Mouse (Mus musculus) urinary bladder, postnatal 4 days (tissue): ENCODE measurements around the gene Rtbdn.

ENCODE experiments used
- DNase-seq, 2 experiments: peaks; one replicate each; pipeline ENCODE4 v3.0.0; 2021 to 2022; ENCODE audit warnings: low spot score in 2 of 2

Rtbdn gene

DNA sequence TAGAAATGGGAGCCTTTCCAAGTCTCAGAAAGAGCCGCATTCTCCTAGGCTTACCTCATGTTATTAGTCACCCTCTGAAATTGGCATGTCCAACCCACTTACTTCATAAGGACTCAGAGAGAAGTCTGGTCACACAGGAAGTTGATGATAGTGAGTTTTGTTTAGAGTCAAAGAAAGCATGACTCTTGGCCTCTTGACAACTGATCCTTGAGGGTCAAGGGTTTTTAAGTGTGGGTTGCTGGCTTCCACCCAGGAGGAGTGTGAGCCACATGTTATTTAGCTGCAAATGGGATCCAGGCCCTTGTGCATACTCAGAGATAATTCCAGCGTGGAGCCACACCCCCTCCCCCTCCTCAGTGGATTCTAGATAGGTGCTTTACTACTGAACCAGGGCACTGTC is 25.2 kb upstream of the Rtbdn start:
- no peak for DNase-seq

DNA sequence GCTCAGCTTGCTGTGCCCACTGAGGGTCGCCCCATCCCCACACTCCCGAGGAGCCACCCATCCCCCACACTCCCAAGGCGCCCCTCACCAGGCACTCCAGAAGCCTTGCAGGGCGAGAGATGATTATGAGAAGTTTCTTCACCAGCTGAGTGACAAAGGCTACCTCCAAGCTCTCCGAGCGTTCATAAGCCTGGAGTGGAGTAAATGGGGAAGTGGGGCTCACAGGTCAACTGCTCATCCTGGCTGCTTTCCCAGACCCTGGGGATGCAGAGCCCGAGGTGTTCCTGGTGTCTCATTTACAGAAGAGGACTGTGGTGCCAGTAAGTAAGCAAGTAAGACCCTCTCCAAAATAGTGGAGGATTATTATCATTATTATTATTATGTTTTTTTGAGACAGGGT is 21.2 kb upstream of the Rtbdn start:
- DNase-seq, result no peak

GRCm38 (mm10) chr8:84927513-84927912 is 19.3 kb upstream of the Rtbdn start:
- no peak for DNase-seq

- no peak for DNase-seq
These were observed 18.1 kb upstream of the Rtbdn start for GRCm38 (mm10) chr8:84928456-84929306.

- DNase-seq, result no peak
These were observed 16.2 kb upstream of the Rtbdn start for GRCm38 (mm10) chr8:84930582-84930981.

- DNase-seq, result no peak
These were observed 12.8 kb upstream of the Rtbdn start for GRCm38 (mm10) chr8:84933767-84934559.

DNA sequence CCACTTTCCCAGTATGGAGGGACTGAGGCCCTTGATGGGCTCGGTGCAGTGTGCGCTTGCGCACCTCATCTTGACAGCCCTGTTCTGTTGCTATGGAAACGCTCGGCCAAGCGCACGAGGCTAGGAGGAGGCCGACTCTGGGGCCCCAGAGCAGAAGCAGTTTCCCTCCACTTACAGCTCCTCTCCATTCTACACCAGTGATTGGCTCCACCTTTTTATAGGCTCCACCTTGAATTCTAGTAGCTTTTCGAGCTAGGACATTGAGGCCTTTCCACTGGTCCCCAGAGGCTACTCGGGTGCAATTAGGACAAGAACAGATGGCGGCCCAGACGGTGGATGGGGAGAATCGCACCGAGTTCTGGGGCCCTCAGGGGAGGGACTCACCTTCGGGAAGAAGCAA is 11.9 kb upstream of the Rtbdn start:
- DNase-seq, result no peak

- no peak for DNase-seq
These were observed 11.3 kb upstream of the Rtbdn start for GRCm38 (mm10) chr8:84935489-84935888.

DNA sequence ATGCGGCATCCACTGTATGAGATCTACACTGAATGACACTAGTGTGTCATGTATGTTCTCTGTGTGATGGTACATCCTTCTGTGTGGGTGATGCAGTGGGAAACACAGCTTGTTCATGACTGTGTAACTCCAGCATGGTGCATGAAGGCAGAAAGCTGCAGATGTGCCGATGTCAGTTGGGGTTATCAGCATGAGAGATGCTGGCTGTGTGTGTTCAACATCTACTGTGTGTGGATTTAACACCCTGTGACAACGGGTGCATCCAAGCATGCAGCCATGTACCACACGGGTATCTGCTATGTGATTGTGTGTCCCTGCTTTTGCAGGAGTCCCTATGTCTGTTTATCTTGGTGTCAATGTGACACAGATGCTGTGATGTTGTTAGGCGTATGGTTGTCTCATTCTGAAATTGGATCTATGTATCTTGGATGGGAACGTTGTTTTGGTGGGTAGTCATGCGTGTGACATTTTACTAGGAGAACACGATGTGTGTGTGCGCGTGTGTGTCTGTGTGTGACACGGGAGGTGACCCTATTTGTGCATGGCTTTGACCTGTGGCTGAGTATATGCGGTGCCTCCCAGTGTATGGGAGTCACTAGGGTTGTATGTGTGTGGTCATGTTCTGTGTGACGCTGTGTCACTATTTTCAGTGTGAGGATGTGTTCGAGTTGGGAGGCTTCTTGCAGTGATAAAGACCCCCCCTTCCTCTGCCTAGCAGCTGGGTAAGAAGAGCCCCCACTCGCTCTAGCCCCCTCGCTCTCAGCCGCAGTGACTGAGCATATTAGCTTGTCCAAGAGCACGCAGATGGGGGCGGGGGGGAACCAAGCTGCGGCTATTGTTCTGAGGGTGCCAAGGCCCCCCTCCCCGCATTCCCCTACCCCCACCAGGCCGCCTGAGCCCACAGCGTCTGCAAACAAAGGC is 10.5 kb upstream of the Rtbdn start:
- no peak for DNase-seq

DNA sequence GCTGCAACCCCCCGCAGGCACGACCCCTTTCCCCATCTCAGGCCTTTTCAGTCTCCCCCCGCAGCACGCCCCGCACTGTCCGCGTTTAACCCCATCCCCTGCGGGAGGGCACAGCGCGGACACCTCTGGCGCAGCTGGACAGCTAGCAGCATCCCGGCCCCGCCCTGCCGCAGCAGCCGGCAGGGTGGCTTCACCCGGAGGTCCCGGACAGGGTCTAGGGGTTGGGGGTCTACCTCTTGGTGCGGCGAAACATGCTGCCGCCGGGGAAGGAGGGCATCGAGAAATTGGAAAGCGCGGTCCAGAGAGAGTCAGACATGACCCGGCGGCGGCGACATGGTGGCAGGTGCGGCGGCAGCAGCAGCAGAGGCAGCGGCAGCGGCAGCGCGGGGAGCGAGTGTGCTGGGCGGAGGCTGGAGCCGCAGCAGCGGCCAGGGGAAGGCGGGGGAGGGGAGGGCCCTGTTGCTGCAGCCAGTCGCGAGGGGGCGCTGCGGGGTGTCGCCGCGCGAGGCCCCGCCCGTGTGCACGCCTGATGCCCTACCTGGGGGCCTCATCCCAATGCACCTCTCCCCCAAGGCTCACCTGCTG is 9.7 kb upstream of the Rtbdn start, which contains the start of gene Mast1:
TSS of gene Mast1 (minus strand) at position 398 of the 585 bp plus-strand sequence.
- no peak for DNase-seq

DNA sequence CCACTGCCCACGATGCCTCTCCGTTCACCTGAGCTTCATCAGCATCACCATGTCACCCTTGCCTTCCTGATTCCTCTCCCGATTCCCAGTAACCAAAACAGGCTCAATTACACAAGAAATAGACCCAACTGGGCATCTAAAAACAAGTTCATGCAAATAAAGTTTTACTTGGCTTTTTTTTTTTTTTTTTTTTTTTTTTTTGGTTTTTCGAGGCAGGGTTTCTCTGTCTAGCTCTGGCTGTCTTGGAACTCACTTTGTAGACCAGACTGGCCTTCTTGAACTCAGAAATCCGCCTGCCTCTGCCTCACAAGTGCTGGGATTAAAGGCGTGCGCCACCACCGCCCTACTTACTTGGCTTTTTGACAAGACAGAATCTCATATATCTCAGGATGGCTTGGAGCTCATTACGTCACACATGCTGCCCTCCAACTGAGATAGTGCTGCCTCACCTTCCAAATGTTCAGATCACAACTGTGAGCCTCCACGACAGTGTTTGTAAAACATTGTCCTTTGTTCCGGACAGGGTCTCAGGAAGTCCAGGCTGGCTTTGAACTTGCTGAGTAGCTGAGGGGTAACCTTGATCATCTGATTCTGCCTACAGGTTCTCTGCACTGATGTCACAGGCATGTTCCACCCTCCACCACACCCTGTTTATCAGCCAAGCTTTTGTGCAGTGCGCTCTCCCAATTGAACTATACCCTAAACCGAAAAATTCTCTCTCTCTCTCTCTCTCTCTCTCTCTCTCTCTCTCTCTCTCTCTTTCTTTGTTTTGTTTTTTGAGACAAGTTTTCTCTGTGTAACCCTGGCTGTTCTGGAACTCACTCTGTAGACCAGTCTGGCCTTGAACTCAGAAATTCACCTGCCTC is 8.9 kb upstream of the Rtbdn start:
- no peak for DNase-seq

DNA sequence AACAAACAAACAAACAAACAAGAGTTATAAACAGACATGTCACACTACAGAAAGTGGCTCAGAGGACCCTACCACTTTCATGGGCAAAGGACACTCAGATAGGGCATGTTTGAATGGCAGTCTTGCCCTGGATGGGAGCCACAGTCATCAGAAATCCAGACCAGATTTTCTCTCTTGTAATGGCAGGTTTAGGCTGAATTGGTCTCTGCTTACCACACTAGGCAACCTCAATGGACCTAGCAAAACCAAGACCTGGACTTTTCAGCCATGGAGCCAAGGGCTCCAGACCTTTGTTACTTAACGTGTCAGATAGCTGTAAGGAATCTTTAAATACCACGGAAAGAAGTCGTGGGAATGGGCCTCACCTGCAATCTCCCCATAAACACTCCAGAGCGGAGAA is 3.1 kb upstream of the Rtbdn start:
- DNase-seq, result no peak

DNA sequence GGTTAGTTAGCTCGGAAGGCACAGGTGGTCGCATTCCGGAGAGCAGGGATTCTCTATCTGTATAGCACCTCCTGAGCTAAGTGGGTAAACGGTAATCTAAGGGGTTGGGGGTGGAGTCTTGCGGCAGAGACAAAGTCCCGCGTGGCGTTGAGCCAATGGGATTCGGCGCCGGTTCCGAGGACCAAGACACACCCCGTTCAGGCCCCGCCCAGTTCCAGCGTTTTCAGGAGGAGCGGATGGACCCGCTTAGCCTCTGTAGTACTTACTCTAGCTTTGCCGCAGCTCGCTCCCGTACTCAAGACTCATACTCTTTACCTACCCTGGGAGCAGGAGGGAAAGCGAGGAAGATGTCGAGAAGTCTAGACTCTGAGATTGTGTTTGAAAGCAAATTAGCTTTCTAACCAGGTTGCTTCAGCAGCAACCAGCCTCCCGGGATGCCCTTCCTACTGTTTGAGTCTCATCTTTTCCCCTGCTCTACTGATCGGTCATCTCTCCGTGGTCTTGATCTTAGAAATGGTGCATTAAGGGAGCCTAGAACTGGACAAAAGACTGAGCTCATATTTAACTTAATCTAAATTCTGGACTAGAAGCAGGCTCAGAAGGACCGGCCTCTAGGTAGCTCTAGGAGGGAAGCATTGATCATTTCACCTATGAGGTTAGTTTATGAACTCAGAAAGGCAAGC is 2.2 kb upstream of the Rtbdn start:
- DNase-seq, result no peak

DNA sequence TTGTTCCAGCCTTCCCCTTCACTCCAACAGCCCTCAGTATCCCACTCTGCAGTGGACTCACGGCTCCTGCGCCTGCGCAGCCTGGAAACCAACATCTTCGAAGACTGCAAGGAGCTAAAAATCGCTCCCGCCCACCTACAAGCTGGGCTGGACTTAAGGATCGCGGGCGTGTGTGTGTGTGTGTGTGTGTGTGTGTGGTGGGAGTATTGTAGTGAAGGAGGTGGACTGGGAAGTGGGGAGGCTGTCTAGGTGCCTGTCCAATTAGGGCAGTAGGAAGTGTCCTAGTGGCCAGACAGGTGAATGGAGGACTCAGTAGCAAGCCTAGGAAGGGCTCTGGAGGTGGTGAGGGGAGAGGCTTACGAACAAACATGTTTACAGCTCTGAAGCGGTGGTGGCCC is 1.6 kb upstream of the Rtbdn start:
- DNase-seq, result no peak

DNA sequence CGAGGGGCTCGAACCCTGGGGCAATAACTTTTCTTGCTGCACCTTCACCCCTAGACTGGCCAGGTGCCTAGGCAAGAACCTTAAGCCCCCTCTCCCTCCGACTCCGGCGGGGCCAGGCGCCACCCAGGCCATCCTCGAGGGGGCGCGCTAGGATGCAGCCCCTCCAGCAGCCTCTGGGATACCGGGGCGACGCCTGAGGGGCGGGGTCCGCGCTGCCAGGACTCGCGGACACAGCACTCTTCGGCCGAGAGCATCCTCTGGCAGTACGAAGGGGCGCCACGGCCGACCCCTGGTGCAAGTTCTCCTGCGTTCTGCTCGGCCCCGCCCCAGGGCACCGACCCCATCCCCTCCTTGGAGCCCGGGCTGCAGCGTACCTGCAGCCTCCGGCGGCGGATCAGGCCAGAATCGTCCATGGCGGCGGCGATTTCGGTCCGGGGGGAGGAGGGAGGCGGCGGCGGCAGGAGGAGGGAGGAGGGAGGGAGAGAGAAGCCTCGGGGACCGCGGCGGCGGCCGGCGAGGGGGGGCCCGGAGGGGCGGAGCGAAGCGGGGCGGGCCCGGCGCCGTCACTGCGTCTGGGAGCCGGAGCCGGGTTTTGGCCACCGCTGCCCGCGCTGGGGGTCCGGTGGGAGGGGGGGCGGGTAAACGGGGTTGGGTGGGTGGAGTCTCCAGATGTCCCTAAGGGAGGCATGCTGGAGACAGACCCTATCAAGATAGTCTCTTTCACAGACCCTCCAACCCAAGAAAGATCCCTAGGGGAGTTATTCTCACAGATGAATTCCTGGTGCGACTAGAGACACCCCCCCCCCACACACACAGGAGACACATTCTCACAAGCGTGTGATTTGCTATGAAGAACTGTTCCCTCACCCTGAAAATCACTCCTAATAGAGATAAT is 911 bp upstream of the Rtbdn start:
- DNase-seq, result no peak

- DNase-seq, result no peak
These were observed 402 bp downstream of the Rtbdn start for GRCm38 (mm10) chr8:84947241-84947545.

DNA sequence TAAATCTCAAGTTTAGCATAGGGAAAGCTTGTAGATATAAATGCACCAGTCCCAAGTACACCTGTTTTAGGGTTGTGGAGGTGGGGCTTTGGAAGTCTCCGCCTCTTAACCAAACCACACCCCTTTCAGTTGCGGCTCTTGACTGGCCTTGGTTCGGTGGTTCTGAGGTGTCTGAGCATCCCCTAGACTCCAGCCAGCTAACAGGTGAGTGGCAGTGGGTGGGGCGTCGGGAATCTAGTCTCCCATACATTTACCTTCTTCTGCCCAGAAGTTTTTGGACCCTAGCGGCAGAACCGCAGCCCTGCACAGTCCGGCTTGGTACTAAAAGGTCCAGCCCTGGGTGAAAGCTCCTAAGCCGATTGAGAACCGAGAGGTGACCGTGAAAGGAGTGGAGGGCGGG is 3.0 kb downstream of the Rtbdn start:
- no peak for DNase-seq

DNA sequence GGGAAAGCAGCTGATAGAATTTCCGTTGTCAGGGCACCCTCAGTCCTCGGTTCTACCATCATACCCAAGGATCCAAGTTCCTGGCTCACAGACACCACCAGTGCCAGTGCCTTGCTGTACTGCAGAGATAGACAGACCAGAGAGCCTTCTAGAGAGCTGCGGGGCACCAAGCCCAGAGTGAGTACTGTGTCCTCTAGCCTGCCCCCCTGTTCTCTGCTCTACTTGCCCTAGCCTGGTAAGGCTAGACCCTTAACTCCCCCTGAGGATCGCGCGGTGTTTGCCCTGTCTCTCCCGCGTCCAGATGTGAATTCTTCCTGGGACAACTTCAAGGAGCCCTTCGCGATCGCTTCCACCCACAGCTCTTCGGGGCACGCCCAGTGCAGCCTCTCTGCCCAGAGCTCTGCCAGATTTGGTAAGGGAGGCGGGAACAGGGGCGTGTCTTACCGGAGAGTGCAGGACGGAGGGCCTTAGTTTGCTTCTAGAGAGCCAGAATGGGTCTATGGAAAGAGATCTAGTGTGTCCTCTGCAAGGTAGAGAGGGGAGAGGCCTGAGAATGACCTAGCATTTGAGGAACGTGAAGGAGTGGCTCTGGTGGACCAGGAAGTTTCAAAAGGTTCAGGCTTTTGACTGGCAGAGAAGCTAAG is 5.9 kb downstream of the Rtbdn start:
- DNase-seq, result no peak

DNA sequence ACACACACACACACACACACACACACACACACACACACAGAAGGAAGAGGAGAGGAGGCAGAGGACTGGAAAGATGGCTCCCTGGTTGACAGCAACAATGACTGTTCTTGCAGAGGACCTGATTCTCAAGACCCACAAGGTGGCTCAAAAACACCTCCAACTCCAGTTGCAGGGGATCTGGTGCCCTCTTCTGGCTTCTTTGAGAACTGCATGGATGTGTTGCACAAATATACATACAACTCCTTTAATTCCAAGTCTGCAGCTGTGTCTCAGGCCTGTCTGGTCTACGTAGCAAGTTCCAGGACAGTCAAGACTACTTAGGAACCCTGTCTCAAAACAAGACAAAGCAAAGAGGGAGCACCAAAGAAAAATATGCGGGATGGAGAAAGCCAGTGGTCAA is 10.0 kb downstream of the Rtbdn start:
- DNase-seq, result no peak
